Mouse (Mus musculus): ENCODE measurements at regions not wholly inside any gene's neighbourhood (a gene's known extent, or its start where the extent isn't known, plus 50 kb on each side); places are given as distances from the start of the nearest gene placed in this dataset.

- 76% methylated on average over 9 of the region's 9 CpGs for WGBS (ENCODE audit: insufficient replicate concordance)
Measured at GRCm38 (mm10) chr9:52229589-52229988, 61.2 kb upstream of the Zc3h12c start.

DNA sequence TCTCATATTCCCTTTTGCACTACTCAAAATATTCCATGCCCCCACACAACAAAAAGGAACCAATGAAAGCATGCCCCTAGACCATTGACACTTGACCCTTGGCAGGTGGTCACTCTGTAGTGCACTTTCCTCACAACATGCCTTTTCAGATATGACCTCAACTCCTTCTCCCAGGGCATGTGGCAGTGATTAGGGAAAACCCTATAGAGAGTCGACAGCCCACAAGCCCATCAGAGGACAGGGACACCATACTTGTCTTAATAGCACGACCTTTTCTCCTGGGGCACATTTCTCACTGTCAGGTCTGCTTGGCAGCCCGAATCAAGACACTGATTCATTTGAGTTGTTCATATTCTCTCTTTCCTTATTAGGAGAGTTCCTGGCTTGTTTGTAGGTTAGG, 57.3 kb upstream of the Zc3h12c start:
- H3K9ac ChIP-seq (ENCODE audit: low read depth, low read length): no peak overlapping the region
- H3K27me3 ChIP-seq (ENCODE audit: control insufficient read depth, insufficient read depth, low read length): no peaks in the 10 kb centered on the region
- H3K9me3 ChIP-seq (replicated peaks; ENCODE audit: control insufficient read depth, low read length): no peaks in the 10 kb centered on the region
- H3K4me1 ChIP-seq (ENCODE audit: control insufficient read depth, insufficient read depth, low read length): no peaks in the 10 kb centered on the region
- WGBS (ENCODE audit: insufficient replicate concordance): 62% methylated on average over 3 of the region's 3 CpGs
- ATAC-seq (replicated peaks; ENCODE audit: insufficient number of reproducible peaks, low FRiP score, low TSS enrichment): no peak
- no peak overlapping the region for H3K4me3 ChIP-seq (ENCODE audit: low read depth, low read length)
- H3K4me2 ChIP-seq: no peak overlapping the region
- no peak overlapping the region for H3K27ac ChIP-seq (ENCODE audit: low read depth, low read length)
- H3K36me3 ChIP-seq (ENCODE audit: control insufficient read depth, insufficient read depth, low read length): no peaks in the 10 kb centered on the region

More at GRCm38 (mm10) chr9:52229589-52229988, 61.2 kb upstream of the Zc3h12c start:
- no peak for ATAC-seq (replicated peaks; ENCODE audit: insufficient number of reproducible peaks, low FRiP score, low TSS enrichment)
- Histone ChIP-seq H3K4me1 (ENCODE audit: control insufficient read depth, insufficient read depth, low read length) (no peaks in the 10 kb centered on the region), H3K4me2 (no peak overlapping the region), H3K9ac (ENCODE audit: low read depth, low read length) (no peak overlapping the region), H3K27ac (ENCODE audit: low read depth, low read length) (no peak overlapping the region), H3K9me3 (replicated peaks; ENCODE audit: control insufficient read depth, low read length) (no peaks in the 10 kb centered on the region), H3K27me3 (ENCODE audit: control insufficient read depth, insufficient read depth, low read length) (no peaks in the 10 kb centered on the region), H3K36me3 (ENCODE audit: control insufficient read depth, insufficient read depth, low read length) (no peaks in the 10 kb centered on the region), H3K4me3 (ENCODE audit: low read depth, low read length) (no peak overlapping the region)

GRCm38 (mm10) chr9:52223509-52224113, 55.2 kb upstream of the Zc3h12c start:
- 44% methylated on average over 7 of the region's 7 CpGs for WGBS (ENCODE audit: insufficient replicate concordance)
- no peak overlapping the region for H3K9ac ChIP-seq (ENCODE audit: low read depth, low read length)
- no peak overlapping the region for H3K27ac ChIP-seq (ENCODE audit: low read depth, low read length)
- H3K4me3 ChIP-seq (ENCODE audit: low read depth, low read length): no peak overlapping the region
- no peak for ATAC-seq (replicated peaks; ENCODE audit: insufficient number of reproducible peaks, low FRiP score, low TSS enrichment)
- H3K9me3 ChIP-seq (replicated peaks; ENCODE audit: control insufficient read depth, low read length): no peaks in the 10 kb centered on the region
- H3K4me2 ChIP-seq: no peak overlapping the region
- H3K4me1 ChIP-seq (ENCODE audit: control insufficient read depth, insufficient read depth, low read length): no peaks in the 10 kb centered on the region
- H3K36me3 ChIP-seq (ENCODE audit: control insufficient read depth, insufficient read depth, low read length): no peaks in the 10 kb centered on the region
- no peaks in the 10 kb centered on the region for H3K27me3 ChIP-seq (ENCODE audit: control insufficient read depth, insufficient read depth, low read length)

Data from heart, embryonic 11.5 days (tissue).